In the genomic region with DNA sequence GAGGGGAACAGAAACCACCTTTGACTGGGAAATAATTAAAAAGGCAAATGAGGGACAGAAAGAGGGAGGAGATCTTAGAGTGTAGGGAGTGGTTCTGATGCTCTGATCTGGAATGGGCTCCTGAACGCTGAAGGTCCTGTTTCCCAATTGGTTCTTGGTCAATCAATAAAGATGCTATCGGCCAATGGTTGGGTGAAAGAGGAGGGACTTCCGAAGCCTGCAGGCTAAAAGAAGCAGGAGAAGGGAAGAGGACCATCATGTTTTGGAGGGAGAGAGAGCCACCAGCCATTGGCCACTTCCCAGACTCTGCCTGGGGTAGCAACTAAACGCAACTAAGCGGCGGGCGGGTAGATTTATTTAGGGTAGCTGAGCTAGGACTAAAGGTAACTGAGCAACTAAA, we compare ENCODE assay signal across 19 mouse cellular contexts. TPM values are rescaled to one million over a fixed set of nuclear protein-coding genes. Genes with fewer than 3 reads are reported as not detected.
"Had no signal": no experiment of that assay in that cellular context is flagged by ENCODE, and none has a peak within 500 bp of the region (broad histone marks: within the 10 kb centered on the region; RNA-seq: fewer than 3 reads in every experiment).

No protein-coding gene starts in this region.

- H3K36me3 ChIP-seq: kidney, embryonic 15.5 days; liver, embryonic 13.5 days had no signal

- H3K27ac ChIP-seq: kidney, embryonic 15.5 days; layer of hippocampus, adult 2 months; left cerebral cortex, adult 2 months; liver, embryonic 13.5 days; stomach, postnatal 0 days had no signal

- H3K4me2 ChIP-seq: kidney, embryonic 15.5 days; liver, embryonic 13.5 days; midbrain, embryonic 11.5 days had no signal

- H3K4me3 ChIP-seq: kidney, embryonic 15.5 days; layer of hippocampus, adult 2 months; left cerebral cortex, adult 2 months; liver, embryonic 13.5 days had no signal

- H3K9ac ChIP-seq: kidney, embryonic 15.5 days; liver, embryonic 13.5 days had no signal

- H3K9me3 ChIP-seq: liver, embryonic 13.5 days had no signal

- H3K4me1 ChIP-seq: liver, embryonic 13.5 days had no signal

- H3K27me3 ChIP-seq: kidney, embryonic 15.5 days; liver, embryonic 13.5 days had no signal

- DNase-seq: kidney, adult 8-10 months; kidney, postnatal 14 days; layer of hippocampus, adult 9-11 months; layer of hippocampus, postnatal 36 days; liver, embryonic 13.5 days; lung, adult 2 months; lung, postnatal 14 days; lung, postnatal 4 days; midbrain, embryonic 14.5 days; thymus, adult 2 months; thymus, postnatal 14 days; thymus, postnatal 4 days had no signal

RNA-seq across cellular contexts. Expression of a gene that starts 53.4 kb away (rescaled TPM):
- total RNA-seq: megakaryocyte progenitor cell, adult 5-6 weeks; megakaryocyte-erythroid progenitor cell, adult 5-6 weeks had no signal
